Mouse (Mus musculus) R1 (cell line): ENCODE data around the gene Rgl2.

ENCODE experiments used
- DNase-seq: peaks from one replicate; pipeline ENCODE4 v3.0.0-alpha.2; 2018; ENCODE audit warnings: low read depth, low spot score

The Rgl2 gene

DNA sequence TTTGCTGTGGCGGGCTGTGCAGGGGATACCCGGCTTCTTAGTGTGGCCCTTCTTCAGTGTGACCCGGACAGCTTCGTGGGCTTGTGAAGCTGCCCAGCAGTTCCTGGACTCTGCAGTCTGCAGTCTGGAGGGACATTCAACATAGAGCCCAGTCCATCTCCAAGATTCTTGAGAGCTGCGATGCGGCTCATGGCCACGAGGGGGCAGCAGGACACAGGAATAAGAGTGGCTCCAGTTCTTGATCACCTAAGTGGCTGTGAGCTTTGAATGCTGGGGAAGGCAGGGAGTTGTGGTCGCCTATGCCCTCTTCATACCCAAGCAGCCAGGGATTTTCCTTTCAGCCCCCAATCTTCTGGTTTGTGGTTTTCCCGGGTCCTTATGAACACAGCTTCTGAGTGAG lies 39.1 kb downstream of the Rgl2 start:
- peak; percentile 86 for DNase-seq

DNA sequence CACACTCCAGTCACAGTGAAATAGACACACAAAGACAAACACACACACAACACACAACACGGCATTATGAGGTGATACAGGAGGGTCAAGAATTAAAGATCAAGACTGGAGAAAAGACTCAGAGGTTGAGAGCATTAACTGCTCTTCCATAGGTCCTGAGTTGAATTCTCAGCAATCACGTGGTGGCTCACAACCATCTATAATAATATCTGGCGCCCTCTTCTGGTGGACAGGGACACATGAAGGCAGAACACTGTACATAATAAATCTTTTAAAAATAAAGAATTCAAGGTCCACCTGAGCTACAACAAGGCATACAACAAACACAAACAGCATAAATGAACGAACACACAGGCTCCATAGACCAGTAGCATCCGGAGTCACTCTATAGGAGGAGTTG lies 39.6 kb downstream of the Rgl2 start:
- peak; percentile 92 for DNase-seq

DNA sequence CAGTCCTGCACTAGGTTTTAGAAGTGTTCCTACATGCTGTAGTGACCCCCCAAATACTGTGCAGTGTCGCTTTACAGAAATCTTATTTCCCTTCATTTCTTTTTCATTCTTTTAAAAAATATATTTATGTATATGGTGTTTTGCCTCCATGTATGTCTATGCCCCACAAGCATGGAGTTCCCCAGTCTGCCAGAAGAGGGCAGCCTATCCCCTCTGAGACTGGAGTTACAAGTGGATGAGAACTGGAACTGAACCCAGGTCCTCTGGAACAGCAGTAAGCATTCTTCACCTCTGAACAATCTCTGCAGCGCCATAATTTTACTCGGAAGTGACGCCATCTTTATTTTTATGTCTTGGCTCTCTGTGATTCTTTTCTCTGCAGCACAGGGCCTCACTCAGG lies 40.1 kb downstream of the Rgl2 start:
- peak; percentile 83 for DNase-seq

DNA sequence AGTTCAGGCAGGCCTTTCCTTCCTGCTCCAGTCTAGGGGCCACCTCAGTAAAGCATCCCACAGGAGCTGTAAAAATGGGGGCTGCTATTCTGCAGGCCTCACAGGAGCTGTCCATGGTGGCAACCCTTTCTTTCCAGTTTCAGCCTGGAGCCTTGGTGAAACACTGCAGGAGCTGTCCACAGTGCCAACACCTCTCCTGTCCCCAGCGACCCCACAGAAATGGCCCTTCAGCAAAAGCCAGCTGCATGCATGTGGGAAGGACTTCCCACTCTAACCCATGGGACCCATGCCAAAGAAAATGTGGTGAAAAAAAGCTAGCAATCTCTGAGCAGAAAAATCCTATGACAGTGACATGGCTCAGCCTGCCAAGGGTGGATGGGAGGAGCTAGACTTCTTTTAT lies 43.3 kb downstream of the Rgl2 start:
- DNase-seq = peak; percentile 65

DNA sequence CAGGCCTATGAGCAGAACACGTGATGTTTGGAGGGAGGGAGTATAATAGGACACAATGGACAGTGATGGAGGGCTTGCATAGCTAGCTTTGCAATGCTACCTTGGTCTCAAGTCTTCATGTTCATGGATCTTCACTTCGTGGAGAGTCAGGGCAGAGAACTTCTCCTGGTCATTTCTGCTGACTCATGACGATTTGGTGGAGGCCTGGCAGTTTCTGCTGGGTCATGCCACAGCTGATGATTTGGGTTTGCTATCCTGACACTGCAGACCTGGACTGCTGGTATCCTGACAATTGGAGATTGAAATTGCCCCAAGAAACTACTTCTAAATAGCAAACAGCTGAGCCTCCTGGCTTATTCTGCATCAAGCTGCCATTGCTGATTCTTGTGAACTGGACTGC lies 44.2 kb downstream of the Rgl2 start:
- DNase-seq = no peak

DNA sequence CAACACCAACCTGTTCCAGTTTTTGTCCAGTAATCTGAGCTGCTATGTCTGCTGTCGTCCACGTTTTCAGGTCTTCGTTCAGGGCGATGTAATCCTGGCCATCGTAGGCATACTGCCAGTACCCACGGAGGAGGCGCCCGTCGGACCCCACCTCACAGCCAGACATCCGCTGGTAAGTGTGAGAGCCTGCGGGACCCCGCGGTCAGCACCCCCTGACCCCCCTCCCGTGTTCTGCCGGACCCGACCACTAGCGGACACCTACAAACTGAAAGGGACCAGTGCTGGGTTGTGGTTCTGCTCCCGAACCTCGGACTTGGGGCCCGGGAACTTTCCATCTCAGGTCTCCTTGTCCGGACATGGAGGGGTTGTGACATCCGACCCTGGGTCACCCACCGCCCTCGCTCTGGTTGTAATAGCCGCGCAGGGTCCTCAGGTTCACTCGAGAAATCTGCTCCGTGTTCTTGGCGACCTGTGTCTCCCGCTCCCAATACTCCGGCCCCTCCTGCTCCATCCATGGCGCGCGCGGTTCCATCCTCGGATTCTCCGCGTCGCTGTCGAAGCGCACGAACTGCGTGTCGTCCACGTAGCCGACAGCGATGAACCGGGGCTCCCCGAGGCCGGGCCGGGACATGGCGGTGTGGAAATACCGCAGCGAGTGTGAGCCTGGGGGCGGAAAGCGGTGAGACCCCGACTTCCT lies 48.7 kb downstream of the Rgl2 start:
- DNase-seq = no peak

DNA sequence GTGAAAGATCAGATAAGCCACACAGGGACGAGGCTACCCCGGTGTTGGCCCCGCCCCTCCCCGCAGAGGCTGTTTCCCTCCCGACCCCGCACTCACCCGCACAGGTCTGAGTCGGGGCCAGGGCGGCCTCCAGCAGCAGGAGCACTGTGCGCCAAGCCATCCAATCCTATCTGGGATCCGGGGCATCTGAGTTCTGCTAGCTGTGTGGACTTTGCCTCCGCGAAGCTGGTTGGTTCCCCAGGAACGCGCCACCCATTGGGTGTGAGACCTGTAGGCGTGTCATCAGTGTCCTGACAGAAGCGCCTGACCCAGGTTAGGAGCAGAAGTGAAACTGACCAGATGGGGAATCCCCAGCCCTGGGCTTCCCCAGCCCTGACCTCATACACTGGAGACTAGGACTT lies 49.3 kb downstream of the Rgl2 start:
- peak; percentile 92 for DNase-seq

DNA sequence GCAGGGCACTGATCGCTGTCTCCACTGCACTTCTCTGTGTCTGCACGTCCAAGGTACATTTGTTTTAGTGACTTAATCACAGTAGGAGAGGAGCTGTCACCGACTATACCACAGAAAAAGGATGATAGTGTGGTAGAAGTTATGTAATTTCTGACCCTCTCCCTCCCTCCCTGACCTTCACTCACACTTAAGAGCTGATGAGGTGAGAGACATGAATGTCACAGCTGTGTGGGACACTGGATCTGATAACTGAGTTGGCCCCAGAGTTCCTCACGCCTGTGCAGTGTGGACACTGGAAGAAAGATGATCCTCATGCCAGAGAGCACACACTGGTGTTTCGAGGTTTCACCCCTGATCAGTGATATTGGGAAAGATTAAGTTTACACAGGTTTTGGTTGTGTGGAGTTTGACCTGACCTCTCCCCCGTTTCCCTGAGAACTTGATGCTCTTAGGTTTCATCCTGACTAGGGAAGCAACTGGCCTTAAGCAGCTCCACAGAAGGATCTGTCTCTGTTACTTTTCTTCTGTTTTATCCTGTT lies 50.2 kb downstream of the Rgl2 start:
- DNase-seq = no peak

DNA sequence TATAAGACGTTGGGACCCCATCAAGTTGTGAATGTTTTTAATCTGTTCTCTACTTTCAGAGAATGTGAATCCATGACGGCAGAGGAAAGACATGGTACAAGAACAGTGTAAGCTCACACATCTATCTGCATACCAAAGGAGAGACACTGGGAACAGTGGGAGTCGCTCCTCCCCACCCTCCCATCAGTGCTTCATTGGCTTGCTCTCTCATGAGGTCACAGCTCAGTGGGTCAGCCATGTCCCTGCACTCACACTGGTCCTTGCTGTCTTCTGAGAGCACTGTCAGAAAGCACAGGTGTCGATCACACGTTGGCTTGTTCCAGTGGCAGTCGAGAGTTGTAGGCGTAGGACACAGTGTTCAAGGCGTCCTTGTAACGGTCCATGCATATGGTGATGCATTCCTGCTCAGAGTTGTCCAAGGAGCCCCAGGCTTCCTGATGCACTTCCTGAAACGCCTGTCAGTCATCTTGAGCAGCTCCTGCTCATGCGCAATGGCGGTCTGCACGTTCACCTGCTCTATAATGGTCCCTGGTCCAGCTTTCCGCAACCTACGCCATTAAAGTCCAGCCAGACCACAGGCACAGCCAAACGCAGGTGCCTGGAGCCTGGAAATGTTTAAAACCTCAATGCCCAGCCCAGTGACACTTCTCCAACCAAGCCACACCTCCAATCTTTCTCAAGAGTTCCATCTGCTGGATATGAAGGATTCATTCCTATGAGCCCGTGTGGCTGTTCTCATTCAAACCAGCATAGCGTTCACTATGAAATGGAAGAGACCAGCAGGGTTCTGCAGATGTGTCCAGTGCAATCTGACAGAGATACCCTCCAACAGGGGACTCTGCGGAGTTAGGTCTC lies 51.1 kb downstream of the Rgl2 start:
- peak; percentile 86 for DNase-seq

DNA sequence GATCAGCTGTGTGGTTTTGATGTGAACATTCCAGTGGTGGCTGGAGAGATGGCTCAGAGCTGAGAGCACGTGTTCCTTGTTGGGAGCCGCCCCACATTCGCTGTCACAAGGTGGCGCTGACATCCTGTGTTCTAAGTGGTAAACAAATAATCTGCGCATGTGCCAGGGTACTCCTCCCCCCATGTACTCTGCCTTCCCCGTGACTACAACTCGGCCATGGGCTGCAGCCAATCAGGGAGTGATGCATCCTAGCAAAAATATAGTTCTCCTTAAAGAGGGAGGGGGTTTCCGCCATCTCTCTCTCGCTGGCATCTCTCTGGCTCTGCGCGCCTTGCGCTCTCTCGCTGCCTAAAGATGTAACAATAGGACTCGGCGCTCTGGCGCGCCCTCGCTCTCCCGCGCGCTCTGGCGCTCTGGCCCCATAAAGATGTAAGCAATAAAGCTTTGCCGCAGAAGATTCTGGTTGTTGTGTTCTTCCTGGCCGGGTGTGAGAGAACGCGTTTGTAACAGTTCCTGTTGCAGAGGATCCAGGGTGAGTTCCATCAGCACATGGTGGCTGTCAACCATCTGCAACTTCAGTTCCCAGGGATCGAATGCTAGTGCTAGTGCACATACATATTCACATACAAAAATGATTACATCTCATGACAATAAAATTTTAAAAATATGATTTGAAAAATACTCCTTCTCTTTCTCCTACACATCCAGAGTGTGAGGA lies 52.0 kb downstream of the Rgl2 start:
- peak; percentile 99 for DNase-seq

DNA sequence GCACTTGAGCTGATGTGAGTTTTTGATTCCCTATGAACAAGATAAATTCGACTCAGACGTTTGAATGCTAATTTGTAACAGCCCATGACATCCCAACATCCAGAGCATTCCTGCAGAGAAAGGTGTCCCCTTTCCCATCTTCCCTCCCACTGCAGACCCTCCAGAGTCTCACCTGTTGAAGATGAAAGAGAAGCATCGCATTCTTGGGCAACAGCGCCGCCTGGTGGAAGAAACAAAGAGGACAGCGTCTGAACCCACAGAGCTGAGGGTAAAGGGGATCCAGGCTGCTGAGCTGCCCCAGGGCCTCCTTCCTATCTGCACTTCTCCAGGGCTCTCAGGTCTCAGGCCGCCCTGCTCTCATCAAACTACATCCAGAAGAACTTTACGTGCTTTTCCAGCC lies 52.8 kb downstream of the Rgl2 start:
- peak; percentile 76 for DNase-seq
